Mouse (Mus musculus) embryo, embryonic 9.5 days (tissue): Measurements from ENCODE around the gene Micu1.
"Not testable (repeated sequence)": the region's sequence is repeated elsewhere in the genome, so short reads cannot be mapped to it uniquely, and the experiment has no call there.

Experiments used
- DNase-seq: peaks from one replicate; pipeline ENCODE4 v3.0.0-alpha.2; 2017; ENCODE audit errors: extremely low spot score

Gene Micu1

DNA sequence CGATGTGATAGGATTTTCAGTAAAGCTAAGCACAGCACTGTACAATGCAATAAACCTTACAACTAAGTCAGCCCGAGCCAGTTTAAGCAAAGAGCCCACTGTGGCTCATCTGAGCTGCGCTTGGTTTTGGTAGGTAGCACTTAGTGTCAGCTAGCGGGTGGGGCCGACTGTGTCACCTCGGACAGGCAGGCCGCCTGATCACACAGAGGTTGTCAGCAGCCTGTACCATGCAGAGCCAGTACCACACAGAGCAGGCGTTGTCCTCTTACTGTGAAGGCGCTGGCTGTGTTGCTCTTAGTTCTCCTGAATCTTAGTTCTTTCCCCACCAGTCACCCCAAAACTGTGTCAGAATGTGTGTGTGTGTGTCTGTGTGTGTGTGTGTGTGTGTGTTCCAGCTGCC is 146.7 kb downstream of the Micu1 start:
- DNase-seq = no peak

DNA sequence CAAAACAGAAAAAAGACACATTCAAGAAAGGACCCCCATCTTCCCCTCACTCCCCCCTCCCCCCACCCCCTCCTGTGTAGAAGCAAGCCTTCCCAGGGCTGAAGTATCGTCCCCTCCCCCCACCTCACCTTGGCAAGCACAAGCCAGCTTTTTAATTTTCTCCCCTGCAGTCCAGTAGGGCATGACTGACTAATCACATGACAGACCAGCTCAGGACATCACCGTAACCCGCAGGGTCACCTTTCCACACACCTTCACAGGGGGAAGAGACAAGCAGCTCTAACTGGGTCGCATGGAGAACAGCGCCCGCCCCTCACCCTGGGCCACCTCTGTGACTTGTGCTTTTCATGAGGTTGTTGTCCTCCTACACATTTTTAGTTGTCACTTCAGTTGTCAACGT is 147.1 kb downstream of the Micu1 start:
- DNase-seq = no peak

DNA sequence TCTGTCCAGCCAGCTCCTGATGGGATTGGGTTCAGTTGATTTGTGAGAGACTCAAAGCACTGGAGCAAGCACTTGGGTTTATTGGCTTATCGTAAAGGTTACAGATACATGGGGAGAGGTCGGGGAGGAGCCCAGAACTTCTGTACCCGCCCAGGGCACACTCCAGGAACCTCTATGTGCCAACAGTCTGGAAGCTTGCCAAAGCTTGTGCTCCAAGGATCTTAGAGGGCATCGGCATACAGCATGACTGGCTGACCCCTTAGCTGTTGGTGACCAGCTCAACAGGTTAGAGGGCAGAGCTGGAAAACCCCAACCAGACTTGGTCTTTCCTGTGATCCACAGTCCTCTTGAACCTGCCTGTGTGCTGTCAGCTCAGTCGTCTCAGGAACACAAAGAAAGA is 154.9 kb downstream of the Micu1 start:
- DNase-seq = no peak

DNA sequence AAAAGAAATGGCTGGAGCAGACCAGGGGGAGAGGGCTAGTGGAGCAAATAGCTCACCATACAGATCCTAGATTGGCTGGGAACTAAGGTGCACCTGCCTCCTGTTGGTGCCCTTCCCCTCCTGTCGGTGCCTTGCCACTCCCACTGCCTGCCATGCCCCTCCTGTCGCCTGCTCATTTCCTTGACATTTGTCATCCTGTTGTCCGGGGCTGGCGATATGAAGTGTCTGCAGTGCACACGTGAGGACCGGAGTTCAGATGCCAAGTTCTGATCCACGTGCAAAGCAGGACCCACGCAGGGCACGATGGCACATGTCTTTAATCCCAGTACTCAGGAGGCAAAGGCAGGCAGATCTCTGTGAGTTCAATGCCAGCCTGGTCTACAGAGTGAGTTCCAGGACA is 158.4 kb downstream of the Micu1 start:
- no peak for DNase-seq

DNA sequence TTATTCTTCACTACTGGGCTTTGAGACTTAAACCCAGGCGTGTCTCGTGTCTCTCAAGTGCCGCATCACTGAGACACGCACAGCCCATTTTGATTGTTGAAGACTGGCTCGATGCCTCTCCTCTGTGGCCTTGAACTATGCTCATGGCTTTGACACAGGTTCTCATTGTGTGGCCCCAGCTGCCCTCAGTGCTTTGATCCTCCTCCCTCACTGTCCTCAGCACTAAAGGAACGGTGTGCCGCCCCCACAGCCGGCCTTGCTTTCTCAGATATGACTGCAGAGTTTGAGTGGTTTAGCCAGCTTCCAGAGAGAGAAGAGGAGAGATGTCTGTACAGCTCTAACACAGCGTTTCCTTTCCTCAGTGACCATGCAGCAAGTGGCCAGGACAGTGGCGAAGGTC is 158.9 kb downstream of the Micu1 start:
- no peak for DNase-seq

DNA sequence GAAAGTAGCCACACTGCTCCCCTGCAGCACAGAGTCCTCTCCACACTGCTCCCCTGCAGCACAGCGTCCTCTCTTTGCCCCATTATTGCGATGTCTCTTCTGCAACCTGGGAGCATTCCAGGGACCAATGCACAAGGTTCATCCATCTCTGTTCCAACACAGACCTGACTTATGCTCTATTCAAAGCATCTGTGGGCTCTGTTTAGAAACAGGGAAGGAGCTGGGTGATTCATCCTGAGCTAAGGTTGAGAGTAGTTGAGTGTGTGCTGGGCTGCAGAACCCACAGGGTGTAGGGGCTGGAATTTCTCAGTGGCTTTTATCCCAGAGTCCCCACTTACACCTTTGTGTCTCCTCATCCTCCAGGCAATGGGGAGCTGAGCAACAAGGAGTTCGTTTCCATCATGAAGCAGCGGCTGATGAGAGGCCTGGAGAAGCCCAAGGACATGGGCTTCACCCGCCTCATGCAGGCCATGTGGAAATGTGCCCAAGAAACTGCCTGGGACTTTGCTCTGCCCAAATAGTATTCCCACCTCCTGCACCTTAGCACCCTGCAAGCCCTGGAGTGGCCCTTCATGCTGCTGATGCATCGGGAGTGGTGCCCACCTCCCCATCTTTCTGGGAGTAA is 160.7 kb downstream of the Micu1 start:
- no peak for DNase-seq

DNA sequence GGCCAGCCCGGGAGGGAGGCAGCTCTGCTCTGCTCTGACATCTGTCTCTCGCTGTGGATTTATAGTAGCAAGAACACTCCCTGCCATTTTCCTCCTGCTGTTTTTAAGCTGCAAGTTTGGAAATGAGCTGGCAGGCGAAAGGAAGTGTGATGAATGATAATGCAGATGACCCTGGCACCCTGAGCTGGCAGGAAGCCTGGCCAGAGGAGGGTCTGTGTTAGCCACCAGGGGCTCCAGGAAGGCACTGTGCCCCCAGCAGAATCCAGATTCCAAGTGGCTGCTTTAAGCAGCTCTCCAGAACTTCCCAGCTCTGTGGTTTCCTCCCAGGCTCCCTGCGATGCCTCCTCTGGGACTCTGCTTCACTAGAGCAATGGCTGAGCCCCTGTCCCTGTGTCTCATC is 161.3 kb downstream of the Micu1 start:
- no peak for DNase-seq

DNA sequence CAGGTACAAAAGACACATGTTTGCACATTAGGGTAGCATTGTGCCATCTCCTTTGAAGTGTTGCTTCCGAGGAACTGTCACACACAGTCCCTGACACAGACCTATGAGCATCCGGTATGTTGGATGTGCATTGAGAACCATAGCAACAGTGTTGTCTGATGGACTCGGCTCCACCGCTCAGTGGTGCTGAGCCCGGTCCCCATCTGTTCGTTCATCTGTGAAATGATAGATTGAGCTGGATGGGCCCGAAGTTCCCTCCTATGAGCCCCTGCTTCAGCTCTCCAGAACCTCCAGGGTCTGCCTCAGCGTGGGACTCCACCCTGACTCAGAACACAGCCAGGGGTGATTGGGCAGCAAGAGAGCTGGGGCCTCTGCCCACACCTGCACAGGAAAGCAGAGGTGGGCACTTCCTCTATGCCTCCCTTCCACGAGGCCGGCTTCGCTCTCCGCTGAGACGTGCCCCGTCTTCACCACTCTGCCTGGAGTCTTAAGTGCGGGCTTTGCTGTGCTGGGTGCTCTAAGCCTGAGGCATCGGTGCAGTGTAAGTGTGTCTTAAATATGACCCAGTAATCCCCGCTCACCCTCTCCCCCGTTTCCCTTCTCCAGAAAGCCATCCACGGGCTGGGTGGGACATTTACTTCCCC is 162.1 kb downstream of the Micu1 start:
- DNase-seq = peak; percentile 12

DNA sequence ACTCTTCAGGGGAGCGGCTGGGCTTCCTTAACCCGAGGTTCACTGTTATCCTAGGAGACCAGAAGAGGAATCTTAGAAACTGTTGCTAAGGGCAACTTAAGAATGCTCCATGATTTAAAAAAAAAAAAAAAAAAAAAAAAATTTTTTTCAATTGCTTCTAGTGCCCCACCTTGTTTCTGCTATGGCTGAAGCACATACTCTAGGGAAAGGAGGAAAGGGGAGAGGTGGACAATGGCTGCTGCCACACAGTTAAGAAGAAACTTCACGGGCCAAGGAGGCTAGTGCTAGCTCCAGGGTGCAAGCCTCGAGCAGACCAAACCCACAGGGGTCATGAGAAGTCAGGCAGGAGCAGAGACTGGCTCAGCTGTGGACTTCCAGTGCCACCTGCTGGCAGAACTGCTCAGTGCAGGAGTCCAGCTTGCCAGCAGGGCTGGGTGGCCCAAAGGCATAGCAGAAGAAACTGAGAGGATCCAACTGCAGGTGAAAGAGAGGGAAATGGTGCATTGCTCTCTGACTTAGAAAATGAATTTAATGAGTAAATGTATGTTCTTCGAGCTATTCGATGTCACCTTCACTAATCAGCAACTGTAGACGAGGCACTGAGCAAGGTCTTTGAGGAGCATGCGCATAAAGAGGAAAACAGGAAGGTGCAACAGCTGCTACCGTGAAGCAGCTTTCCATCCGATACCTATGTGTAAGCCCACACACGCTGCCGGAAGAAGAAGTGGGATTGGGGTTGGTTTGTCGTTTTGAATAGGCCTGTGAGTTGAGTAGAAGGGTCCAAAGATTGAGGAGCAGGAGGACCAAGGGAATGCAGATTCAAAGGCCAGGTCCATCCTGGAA is 162.8 kb downstream of the Micu1 start:
- DNase-seq = peak; percentile 88

DNA sequence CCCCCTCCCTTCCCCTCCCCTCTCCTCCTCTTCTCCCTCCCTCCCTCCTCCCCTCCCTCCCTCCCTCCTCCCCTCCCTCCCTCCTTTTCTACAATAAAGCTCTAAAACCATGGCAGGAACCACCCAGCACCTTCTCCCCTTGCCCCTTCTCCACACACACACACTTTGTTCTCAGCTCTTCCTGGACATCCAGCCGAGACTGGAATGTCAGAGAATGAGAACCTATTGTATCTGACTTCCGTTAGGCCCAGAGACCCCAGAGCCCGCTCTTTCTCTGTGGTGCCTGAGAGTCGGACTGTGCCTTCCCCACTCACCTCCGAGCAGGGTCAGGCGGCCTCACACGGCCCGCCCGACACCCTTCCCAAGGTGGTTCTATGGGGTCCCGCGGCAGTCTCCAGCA is 166.0 kb downstream of the Micu1 start:
- DNase-seq = no peak

DNA sequence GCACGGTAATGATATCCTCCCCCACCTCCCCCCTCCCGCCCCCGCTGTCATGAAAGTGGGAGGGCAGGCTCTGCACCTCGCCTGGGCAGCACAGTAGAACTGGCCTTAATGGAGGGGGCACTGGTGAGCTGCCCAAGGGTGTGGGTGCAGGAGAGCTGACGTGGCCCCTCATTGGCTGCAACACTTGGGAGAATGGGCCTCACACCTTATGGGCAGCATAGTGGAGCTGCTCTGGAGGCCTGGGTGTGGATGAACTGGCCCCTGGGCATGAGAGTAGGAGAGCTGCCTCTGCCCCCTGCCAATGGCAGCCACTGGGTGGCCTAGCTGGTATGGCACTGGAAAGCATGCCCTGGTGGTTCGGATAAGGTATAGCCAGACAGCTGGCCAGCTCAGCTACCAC is 167.8 kb downstream of the Micu1 start:
- DNase-seq = no peak

DNA sequence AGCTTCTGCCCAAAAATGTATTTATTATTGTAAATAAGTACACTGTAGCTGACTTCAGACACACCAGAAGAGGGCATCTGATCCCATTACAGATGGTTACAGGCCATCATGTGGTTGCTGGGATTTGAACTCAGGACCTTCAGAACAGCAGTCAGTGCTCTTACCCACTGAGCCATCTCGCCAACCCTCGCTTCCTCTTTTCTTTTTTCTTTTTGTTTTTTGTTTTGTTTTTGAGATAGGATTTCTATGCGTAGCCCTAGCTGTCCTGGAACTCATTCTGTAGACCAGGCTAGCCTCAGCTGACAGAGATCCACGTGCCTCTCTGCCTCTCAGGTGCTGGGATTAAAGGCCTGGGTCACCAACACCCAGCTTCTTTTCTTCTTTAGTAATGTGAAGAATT is 170.4 kb downstream of the Micu1 start:
- not testable (repeated sequence) for DNase-seq

DNA sequence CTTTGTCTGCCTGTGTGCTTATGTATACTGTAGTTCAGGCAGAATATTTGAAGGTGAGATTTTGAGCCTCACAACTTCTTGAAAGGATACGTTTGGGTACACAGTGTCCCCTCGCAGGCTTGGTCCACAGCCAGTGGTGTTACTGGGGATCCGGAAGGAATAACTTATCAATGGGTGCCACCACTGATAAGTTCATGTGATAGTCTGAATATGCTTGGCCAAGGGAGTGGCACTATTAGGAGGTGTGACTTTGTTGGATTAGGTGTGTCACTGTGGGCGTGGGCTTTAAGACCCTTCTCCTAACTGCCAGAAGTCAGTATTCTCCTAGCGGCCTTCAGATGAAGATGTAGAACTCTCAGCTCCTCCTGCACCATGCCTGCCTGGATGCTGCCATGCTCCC is 170.9 kb downstream of the Micu1 start:
- no peak for DNase-seq

DNA sequence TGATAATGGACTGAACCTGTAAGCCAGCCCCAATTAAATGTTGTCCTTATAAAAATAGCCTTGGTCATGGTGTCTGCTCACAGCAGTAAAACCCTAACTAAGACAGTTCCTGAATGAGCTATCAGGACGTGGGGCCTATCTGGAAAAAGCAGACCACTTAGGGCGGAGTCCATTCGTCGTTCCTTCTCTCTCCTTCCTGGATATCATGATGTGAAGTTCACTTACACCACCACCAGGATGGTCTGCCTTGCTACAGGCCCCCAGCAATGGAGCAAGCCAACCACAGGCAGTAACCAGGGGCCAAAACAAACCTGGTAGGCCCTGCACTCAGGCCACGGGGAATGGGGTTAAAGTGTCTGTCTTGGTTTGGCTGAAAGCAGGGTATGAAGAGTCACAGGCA is 171.3 kb downstream of the Micu1 start:
- DNase-seq = no peak

DNA sequence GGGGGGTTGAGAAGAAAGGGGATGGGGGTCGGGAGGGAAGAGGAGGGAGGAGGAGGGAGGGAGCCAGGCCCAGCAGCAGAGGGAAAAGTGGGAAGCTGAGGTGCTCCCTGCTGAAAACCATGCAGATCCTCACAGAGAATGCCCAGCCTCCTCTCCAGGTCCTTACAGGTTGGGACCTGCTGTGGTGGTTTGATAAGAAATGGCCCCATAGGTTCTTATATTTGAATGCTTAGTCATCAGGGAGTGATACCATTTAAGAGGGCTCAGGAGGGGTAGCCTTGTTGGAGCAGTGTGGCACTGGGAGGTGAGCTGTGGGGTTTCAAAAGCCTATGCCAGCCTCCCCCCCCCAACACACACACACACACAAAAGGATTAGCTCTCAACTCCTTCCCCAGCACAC is 173.1 kb downstream of the Micu1 start:
- no peak for DNase-seq

DNA sequence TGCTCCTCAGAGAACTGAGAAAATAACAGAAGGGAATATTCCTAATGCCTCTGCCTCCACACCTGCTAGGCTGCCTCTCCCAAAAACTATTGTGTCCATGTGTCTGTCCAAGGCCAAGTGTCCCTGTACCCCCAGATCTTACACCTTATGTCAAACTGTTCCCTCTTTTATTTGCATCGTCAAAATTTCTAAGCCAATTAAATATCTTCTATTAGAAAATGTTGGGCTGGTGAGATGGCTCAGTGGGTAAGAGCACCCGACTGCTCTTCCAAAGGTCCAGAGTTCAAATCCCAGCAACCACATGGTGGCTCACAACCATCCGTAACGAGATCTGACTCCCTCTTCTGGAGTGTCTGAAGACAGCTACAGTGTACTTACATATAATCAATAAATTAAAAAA is 174.4 kb downstream of the Micu1 start:
- DNase-seq = not testable (repeated sequence)

DNA sequence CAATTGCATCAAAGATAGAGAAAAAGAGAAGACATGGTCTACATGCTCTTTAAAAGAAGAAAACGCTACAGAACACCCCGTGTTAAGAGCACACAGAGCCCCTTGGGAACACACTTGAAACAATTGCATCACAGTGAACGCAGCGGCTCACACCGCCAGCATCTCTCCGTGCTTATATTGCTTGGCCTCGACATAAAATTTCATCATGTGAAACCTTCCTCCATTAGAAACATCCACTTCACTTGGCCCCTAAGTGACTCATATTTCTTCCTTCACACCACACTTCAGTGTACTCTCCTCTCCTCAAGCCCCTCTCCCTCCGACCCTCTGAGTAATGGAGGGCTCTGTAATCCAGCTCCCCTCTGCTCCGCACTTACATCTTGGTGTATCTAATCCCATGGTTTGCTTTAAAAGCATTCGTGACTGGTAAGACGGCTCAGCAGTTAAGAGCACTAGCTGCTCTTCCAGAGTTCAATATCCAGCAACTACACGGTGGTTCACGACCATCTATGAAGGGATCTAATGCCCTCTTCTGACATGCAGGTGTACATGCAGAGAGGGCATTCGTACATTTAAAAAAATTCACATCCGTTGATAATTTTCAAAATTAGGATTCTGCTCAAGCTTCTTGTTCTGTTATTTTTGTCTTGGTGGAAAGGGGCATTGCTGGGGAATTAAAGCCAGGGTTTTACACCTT is 175.3 kb downstream of the Micu1 start:
- DNase-seq = no peak

DNA sequence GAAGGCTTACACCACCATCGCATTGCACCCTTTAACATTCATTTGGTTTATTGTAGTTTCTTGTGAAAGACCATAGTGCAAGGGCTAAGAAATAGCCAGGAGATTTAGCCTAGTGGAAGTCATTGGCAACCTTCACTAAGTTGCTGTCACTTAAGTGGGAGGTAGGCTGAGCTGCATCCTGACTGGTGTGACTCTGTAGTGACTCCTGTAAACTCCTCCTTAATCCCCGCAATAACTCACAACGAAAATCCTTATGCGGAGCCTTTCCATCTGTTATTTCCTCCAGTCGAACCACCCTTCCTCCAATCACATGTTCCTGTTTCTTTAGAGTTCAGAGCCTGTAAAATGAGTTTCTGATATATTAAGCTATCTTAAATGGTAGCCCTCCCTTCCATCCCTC is 176.5 kb downstream of the Micu1 start:
- no peak for DNase-seq

DNA sequence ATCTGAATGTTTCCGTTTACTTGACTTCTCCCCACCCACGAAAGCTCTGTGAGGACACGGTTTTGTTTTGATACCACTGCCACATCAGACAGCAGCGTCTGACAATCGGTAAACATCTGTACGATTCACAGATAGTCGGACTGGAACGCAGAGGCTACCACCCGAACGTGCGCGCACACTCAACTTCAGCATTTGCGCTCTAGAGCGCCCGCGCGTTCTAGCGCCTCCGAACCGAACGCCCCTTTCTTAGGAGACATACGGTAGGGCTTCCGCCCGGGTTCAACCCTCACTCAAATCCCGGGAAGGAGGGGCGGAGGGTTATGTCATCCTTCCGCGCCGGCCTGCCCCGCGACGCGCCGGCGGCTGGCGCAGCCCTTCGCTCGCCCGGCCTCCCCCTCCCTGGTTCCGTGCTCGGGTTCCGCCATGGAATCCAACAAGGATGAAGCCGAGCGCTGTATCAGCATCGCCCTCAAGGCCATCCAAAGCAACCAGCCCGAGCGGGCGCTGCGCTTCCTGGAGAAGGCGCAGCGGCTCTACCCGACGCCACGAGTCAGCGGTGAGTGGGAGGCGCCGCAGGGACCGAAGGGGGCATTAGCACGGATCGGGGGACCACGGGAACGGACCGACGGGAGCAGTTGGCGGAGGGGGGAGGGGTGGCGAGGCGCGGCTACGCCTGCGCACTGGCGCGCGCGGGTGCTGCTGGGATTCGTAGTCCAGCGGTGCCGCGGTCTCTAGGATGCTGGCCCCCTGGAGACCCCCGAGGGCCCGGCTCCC is 177.2 kb downstream of the Micu1 start, which contains the start of gene Dnajb12:
Dnajb12 (plus strand) TSS at position 302 of the 774 bp plus-strand sequence.
- peak; percentile 96 for DNase-seq

DNA sequence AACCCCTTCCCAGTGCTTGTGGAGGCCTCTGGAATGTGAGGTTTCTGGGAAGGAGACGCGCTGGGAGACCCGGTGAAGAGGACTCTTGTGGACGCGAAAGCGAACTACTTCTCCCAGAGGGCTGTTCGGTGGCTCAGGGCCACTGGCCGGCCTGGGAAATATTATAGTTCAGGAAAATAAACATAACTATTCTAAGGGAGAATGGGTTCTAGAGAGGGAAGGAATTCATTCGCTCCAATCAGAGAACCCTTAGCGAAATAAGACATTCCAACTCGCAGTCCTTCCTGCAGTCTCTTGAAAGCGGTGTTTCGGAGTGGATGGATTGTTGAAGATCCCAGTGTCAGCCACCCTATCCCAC is 177.7 kb downstream of the Micu1 start:
- no peak for DNase-seq

DNA sequence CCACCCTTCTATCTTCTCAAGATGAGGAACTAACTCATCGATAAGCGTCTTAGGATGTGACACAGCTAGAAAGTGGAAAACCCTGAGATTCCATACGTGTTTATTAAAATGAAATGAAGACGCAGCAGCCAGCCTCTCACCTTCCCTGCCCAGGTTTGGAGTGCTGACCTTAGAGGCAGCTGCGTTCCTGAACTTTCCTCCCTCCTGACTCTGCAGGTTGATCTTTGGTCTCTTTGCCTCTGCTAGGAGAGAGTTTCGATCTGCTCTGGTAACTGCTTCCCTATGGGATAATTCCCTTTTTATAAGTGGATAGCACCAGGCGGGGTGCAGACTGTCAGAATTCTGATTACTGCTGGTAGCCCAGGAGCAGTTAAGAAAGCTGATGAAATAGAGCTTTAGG is 178.6 kb downstream of the Micu1 start:
- DNase-seq = no peak
